Mouse (Mus musculus) induced T-regulatory cell, adult 2 months (primary cell): ENCODE data around the gene Lsamp.

Experiments
- DNase-seq: peaks from one replicate; pipeline ENCODE4 v3.0.0-alpha.2; 2012; ENCODE audit warnings: low read depth

Gene Lsamp

DNA sequence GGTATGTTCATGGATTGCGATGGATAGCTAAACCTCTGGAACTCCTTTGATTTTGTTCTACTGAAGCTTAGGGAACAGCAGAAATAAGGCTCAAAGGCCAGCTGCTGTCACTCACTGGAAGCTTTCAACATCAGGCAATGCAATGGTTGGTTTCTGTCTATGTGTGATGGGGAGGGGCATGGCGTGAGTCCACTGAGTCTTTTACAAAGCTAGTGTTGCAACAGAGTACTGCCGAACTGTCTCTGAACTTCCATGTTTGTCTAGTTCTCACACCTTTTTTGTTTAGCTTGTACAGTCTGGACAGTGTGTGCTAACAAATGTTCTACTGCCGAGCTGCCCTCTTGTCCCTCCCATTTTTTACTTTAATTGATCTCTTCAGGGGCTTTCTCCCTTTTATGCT lies 1258.7 kb downstream of the Lsamp start:
- DNase-seq = no peak

DNA sequence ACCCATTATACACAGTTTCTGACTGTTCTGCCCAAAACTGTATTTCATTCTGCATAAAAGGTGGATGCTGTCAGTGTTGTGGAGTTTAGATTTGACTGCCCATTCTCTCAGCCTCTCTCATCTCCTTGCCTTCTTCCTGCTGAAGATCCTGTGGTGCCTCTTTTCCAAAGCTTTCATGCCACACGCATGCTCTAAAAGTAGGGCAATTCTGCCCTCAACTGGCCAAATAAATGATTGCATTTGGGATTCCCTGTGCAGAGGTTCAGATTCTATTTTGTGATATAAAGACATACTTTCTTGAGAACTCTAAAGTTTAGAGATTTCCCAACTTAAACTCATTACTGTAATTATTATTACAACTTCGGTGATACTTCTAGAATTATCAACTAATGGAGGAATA lies 1260.5 kb downstream of the Lsamp start:
- no peak for DNase-seq

GRCm38 (mm10) chr16:41258145-41259035 lies 1274.2 kb downstream of the Lsamp start:
- DNase-seq = peak; percentile 16

DNA sequence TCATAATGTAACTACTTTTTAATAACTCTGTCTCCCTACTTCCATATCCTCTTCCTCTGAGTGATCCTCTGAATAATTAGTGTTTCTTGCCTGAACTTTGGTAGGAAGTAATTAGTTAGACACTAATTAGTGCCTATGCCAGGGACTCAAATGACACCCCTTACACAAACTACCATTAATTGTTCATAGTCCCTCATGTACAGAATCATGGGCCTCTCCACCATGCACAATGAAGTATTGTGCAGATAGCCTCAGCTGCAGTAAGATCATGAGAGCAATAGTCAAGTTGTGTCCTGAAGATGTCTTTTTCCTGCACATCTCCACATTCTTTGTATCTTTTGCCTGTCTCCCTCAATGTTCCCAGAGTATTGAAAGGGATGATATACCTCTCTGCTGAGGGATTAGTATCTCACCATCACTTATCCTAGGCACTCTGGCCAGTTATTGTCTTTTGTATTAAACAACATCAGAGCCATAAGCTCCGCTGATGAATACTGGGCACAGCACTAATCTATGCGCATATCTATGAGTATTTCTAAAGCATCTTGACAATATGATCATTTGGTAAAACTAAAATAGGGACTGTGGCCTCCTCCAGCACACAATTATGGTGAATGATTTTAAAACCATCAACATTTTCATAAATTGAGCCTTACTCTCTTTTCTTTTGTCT lies 1292.0 kb downstream of the Lsamp start:
- no peak for DNase-seq

DNA sequence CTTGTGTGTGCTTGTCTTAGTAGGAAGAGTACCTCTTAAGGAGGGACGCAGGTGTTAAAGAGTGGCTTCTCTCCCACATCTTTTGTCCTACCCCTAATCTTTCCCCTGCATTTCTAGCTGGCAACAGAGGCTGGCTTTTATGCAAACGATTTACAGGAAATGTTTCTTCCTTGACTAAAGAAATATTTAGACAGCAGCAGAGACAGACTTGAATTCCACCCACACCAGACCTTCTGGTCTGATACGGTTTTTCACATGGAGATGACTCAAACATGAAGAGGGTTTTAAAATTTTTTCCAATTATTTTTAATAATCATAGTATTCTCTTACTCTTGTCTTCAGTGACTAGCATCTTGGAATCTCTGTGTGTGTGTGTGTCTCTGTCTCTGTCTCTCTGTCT lies 1333.8 kb downstream of the Lsamp start:
- no peak for DNase-seq

- no peak for DNase-seq
These were observed 1359.3 kb downstream of the Lsamp start for GRCm38 (mm10) chr16:41343431-41343830.

GRCm38 (mm10) chr16:41365138-41365537 lies 1381.0 kb downstream of the Lsamp start:
- no peak for DNase-seq

- DNase-seq = no peak
These were observed 1399.5 kb downstream of the Lsamp start for GRCm38 (mm10) chr16:41383702-41384101.

DNA sequence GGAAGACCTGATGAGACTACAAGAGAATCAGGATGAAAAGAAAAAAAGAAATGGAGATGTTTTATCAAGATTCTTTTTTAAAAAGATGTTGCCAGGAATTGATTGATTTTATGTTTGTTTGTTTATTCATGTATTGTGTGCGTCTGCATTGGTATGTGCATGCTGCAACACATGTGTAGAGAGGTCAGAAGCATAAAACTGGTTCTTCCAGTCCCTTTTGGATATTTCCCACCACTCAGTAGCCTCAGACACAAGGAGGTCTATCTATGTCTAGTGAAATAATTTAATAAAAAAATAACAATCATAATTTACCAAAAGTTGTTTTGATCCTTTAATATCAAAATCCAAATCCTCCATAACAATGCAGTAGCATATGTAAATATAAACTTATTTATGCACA lies 1400.1 kb downstream of the Lsamp start:
- no peak for DNase-seq

- DNase-seq = no peak
These were observed 1424.7 kb downstream of the Lsamp start for GRCm38 (mm10) chr16:41408850-41409249.

- no peak for DNase-seq
These were observed 1426.5 kb downstream of the Lsamp start for GRCm38 (mm10) chr16:41410671-41411070.

GRCm38 (mm10) chr16:41417363-41417762 lies 1433.2 kb downstream of the Lsamp start:
- DNase-seq = no peak

DNA sequence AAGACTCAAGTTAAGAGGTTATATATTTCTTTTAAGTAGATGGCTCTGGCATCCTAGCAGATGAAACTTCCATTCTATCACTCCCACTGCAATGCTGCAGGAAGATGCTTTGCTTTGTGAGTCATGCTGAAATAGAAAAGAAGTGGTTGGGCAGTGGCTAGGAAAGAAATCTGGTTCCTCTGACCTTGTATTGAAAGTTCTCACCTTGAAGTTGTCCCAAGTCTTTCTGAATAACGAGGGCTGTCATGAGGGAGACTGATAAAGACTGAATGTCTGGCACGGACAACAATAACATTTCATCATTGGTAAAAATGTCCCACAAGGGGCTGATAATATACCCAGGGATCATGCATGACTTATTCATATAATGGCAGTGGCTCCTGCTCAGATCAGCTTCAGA lies 1483.2 kb downstream of the Lsamp start:
- DNase-seq = no peak

DNA sequence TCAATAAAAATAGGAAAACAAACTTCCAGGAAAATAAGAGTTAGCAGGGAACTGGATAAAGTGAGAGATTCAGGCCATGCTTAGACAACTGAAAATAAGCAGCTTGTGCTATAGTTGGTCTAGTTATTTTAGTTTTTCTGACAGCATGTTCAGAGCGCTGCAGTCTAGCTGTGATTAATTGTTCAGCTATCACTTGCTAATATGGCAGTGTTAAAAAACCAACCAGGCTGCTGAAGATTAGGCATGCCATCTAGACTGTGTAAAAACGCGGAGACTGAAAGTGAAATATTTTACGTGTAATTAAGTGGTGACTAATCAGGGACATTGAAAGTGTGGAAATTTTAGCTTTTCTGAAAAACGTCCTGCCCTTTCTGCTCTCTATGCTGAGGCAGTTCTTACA lies 1494.5 kb downstream of the Lsamp start:
- no peak for DNase-seq

DNA sequence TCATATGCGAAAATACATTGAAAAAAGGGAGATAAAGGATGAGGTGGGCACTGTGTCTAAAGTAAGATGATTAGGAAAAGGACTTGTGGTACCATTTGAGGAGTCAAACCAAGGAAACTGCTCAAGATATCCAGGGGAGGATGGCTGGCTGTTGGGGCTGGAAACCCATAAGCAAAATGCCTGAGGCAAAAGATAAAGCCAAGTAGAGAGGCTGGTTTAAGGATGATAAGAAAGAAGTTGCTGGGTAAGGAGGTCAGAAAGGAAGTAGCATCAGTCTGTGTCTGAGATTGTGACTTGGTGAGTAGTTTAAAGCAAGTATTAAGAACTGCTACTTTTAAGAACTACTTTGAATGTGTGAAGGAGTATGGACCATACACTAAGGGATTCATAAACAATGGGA lies 1497.7 kb downstream of the Lsamp start:
- DNase-seq = no peak

- DNase-seq = no peak
These were observed 1526.9 kb downstream of the Lsamp start for GRCm38 (mm10) chr16:41510915-41511552.

- no peak for DNase-seq
These were observed 1537.4 kb downstream of the Lsamp start for GRCm38 (mm10) chr16:41521566-41521965.

DNA sequence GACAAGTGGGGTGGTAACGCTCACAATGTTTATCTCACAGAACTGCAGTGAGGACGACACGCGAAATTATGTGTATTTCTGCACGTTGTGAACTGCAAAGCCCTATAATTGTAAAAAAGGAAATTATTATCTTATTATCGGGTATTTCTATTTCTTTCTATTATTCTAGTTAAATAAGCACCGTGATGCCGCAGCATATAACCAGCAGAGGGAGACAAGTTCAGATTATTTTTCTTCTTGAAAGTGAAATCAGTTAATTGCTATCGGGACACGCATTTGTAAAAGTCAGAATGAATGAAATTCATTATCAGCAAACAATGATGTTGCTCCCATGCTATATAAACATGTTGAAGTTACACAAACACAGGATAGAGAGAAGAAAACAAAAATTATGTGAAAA lies 1540.1 kb downstream of the Lsamp start:
- DNase-seq = no peak

GRCm38 (mm10) chr16:41532661-41533551 lies 1548.7 kb downstream of the Lsamp start:
- DNase-seq = no peak

GRCm38 (mm10) chr16:41533686-41534085 lies 1549.5 kb downstream of the Lsamp start:
- no peak for DNase-seq

- DNase-seq = no peak
These were observed 1551.6 kb downstream of the Lsamp start for GRCm38 (mm10) chr16:41535806-41536205.

DNA sequence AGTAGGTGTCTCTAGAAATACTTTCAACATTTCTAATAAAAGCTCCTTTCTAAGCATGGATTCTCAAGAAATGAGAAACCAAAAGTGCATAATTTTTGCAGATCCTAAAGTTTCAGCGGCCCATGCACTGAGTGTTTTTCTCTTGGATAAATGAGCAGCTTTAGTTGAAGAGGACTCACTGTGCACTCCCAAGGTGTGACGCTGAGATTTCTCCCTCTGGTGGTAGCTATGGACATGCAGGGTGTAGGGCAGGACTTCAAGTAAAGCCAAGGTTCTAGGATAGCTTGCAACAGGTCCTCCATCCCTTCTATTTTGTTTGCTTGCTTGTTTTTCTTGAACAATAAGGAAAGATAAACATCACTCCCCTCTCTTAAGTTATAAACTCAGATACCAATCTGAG lies 1558.5 kb downstream of the Lsamp start:
- no peak for DNase-seq
